Mouse (Mus musculus) cerebellum, postnatal 10 days (tissue): ENCODE data around the gene Setdb2.

ENCODE experiments used
- DNase-seq, 2 experiments: peaks; one replicate each; pipeline ENCODE4 v3.0.0; 2021; ENCODE audit warnings: mixed read lengths in 2 of 2

The Setdb2 gene

GRCm38 (mm10) chr14:59366386-59367105 is 74.1 kb downstream of the Setdb2 start:
- DNase-seq, result no peak

GRCm38 (mm10) chr14:59365244-59365644 is 75.4 kb downstream of the Setdb2 start, which contains the start of gene Phf11d:
Gene Phf11d (minus strand): TSS chr14:59365470.
- no peak for DNase-seq
